Mouse (Mus musculus) hindbrain, postnatal 0 days (tissue): ENCODE results near the gene Cenpk. TPM values are rescaled to one million over a fixed set of nuclear protein-coding genes. Genes with fewer than 3 reads are reported as not detected.

Experiments used
- ATAC-seq: fragments of 200-750 bp; cut with Nextera tagmentation; 2 replicates; pipeline ENCODE4 v1.8.0; 2017; ENCODE audit warnings: mild to moderate bottlenecking, moderate TSS enrichment, moderate library complexity
- DNase-seq: peaks from one replicate; pipeline ENCODE4 v3.0.0-alpha.2; 2015; ENCODE audit warnings: low spot score
- H3K27ac ChIP-seq: fragments of 300-500 bp; sonication (generic); 2 replicates; pipeline ENCODE4 v1.5.1; 2014; ENCODE audit warnings: mild to moderate bottlenecking
- H3K27me3 ChIP-seq: fragments of 300-500 bp; sonication (generic); 2 replicates; pipeline ENCODE4 v1.6.1; 2014; ENCODE audit warnings: low read length, mixed read lengths; ENCODE audit not compliant: insufficient read depth
- H3K36me3 ChIP-seq: fragments of 300-500 bp; sonication (generic); 2 replicates; pipeline ENCODE4 v1.6.1; 2014; ENCODE audit warnings: low read length, mixed read lengths; ENCODE audit not compliant: insufficient read depth
- H3K4me1 ChIP-seq: fragments of 300-500 bp; sonication (generic); 2 replicates; pipeline ENCODE4 v1.6.1; 2014; ENCODE audit warnings: antibody characterized with exemption, low read length, mixed read lengths; ENCODE audit not compliant: insufficient read depth
- H3K4me2 ChIP-seq: fragments of 300-500 bp; sonication (generic); 2 replicates; pipeline ENCODE4 v1.6.1; 2014; ENCODE audit warnings: low read depth, mild to moderate bottlenecking, low read length, moderate library complexity, mixed read lengths
- H3K4me3 ChIP-seq: fragments of 300-500 bp; sonication (generic); 2 replicates; pipeline ENCODE4 v1.5.1; 2014; ENCODE audit warnings: low read length
- H3K9ac ChIP-seq: fragments of 300-500 bp; sonication (generic); replicated peaks from 2 replicates; pipeline ENCODE4 v1.6.1; 2014; ENCODE audit warnings: mild to moderate bottlenecking, low read length, moderate library complexity, mixed read lengths
- H3K9me3 ChIP-seq: fragments of 300-500 bp; sonication (generic); 2 replicates; pipeline ENCODE4 v1.6.1; 2016; ENCODE audit warnings: low read length, mixed read lengths
- CTCF ChIP-seq: IDR thresholded peaks from 2 replicates; pipeline ENCODE4 v1.5.1; 2016; ENCODE audit warnings: antibody characterized with exemption, control low read depth, low read depth
- WGBS: fragments of 180-500 bp; shearing (Covaris S2); extraction: QIAGEN DNeasy Blood & Tissue Kit; methylation state at CpG from one replicate; pipeline ENCODE4 v1.1.7; 2014; 5-methylcytosine and 5-hydroxymethylcytosine counted together
- polyA plus RNA-seq: library from polyadenylated mRNA; unstranded; fragments of >200 nt; fragmentation: Nextera tagmentation; extraction: Ambion mirVana; gene quantifications from 2 replicates; pipeline ENCODE4 v1.2.1, GENCODE M21; 2015
- total RNA-seq: library from RNA; depleted of rRNA; stranded (reverse); fragments of >200 nt; gene quantifications from 2 replicates; pipeline ENCODE4 v1.2.3, GENCODE M21; 2014

Gene Cenpk
- total and polyA plus RNA-seq, 2 experiments from 2014 or later, result 3.0 to 18.2 TPM

- peak overlapping the region; percentile 77; the same call in 1 of the 2 replicates for H3K9ac ChIP-seq
- ATAC-seq (no peak), DNase-seq (no peak)
- peak overlapping the region; percentile 81 for H3K4me3 ChIP-seq
- no peak overlapping the region for H3K27ac ChIP-seq
- no peaks in the 10 kb centered on the region for H3K9me3 ChIP-seq
- no peak for TF ChIP-seq CTCF
- 66% methylated on average over 3 of the region's 3 CpGs for WGBS
- no peaks in the 10 kb centered on the region for H3K36me3 ChIP-seq
- no peaks in the 10 kb centered on the region for H3K27me3 ChIP-seq
- H3K4me1 ChIP-seq, result peaks cover 8% of the 10 kb centered on the region
- H3K4me2 ChIP-seq, result peak overlapping the region; percentile 75
These were observed 933 bp upstream of the Cenpk start for GRCm38 (mm10) chr13:104227478-104227877.

DNA sequence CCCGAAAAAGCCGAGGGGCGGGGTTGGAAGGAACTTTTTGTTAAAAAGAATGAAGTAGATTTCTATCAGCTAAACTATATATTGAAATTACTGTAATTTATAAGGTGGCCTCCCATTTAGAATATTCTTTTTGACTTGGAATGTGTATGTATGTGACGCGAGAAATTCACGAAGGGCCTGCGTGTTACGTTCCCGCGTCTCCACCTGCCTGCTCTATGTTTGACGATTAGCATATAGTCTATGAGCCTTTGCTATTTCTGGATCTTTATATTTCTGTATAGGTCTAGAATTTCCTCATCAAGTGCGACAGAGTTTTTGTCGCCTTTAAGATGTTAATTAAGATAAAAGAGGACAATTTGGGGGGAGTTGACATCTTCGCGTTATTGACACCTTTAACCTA, 770 bp downstream of the Cenpk start:
- peaks cover 8% of the 10 kb centered on the region for H3K4me1 ChIP-seq
- H3K4me2 ChIP-seq, result peak overlapping the region; percentile 67
- WGBS, result 6% methylated on average over 15 of the region's 15 CpGs
- H3K27me3 ChIP-seq, result no peaks in the 10 kb centered on the region
- no peak for TF ChIP-seq CTCF
- peak; percentile 1 for DNase-seq
- H3K9me3 ChIP-seq, result no peaks in the 10 kb centered on the region
- 0 out of 2 replicates have a peak, but pooled peaks have one; percentile 22 for ATAC-seq
- peak overlapping the region; percentile 50; the same call in 1 of the 2 replicates for H3K9ac ChIP-seq
- peak overlapping the region; percentile 81 for H3K4me3 ChIP-seq
- H3K36me3 ChIP-seq, result no peaks in the 10 kb centered on the region
- peak overlapping the region; percentile 90; the same call in 1 of the 2 replicates for H3K27ac ChIP-seq

DNA sequence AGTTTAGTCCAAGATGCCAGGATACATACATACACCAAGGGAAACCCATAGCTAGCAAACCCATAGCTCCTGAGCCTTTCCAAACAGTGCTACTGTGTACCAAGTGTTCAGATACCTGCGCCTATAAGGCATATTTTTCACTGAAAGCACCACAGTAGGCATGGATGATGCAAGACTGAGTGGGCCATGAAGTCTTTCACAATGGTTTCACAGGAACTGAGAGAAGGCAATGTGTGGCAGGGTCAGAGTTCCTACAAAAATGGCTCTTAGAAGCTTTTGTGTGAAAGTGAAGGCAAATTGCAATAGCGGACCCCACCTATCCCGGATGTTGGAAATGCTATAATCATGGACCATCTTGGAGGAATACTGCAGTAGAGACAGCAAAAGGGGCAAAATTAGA, 30.6 kb downstream of the Cenpk start:
- Histone ChIP-seq H3K4me1 (no peaks in the 10 kb centered on the region), H3K36me3 (no peaks in the 10 kb centered on the region), H3K9ac (no peak overlapping the region), H3K4me2 (no peak overlapping the region), H3K27me3 (no peaks in the 10 kb centered on the region), H3K27ac (no peak overlapping the region), H3K4me3 (no peak overlapping the region), H3K9me3 (no peaks in the 10 kb centered on the region)
- no peak for TF ChIP-seq CTCF
- ATAC-seq, result no peak
- no peak for DNase-seq
- 94% methylated on average over 3 of the region's 3 CpGs for WGBS

DNA sequence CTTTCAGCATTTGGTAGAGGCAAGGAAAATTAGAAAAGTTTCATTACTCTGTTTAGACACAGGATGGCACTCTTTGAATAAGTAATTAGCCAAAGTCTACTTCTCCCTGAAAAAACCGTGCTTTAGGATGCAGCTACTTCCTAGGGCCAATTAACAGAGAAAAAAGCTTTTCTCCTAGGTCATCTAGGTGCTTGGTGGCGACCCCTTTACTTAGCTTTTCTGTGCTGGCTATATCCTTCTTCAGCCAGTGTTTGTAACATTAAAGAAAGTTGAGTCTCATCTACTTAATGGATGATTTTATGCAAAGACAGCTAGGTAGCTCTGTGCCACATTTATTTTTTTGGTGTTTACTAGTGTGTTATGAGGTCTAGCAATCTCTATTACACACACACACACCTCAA, 56.6 kb downstream of the Cenpk start:
- TF ChIP-seq CTCF, result peak; percentile 67
- peak; percentile 60 for ATAC-seq
- DNase-seq, result peak; percentile 76
- Histone ChIP-seq H3K27ac (peak overlapping the region; percentile 64), H3K9me3 (no peaks in the 10 kb centered on the region), H3K4me2 (peak overlapping the region; percentile 77), H3K27me3 (no peaks in the 10 kb centered on the region), H3K4me3 (peak overlapping the region; percentile 40; the same call in 1 of the 2 replicates), H3K36me3 (no peaks in the 10 kb centered on the region), H3K4me1 (peaks cover 3% of the 10 kb centered on the region; the same call in 1 of the 2 replicates), H3K9ac (no peak overlapping the region)
- 5% methylated on average over 2 of the region's 2 CpGs for WGBS

- TF ChIP-seq CTCF, result no peak
- Histone ChIP-seq H3K9me3 (no peaks in the 10 kb centered on the region), H3K36me3 (no peaks in the 10 kb centered on the region), H3K27ac (peak overlapping the region; percentile 64), H3K4me2 (peak overlapping the region; percentile 77), H3K4me1 (peaks cover 3% of the 10 kb centered on the region; the same call in 1 of the 2 replicates), H3K4me3 (peak overlapping the region; percentile 40), H3K27me3 (no peaks in the 10 kb centered on the region), H3K9ac (peak overlapping the region; percentile 18)
- ATAC-seq (no peak), DNase-seq (peak; percentile 52)
- WGBS, result under 1% methylated on average over 10 of the region's 10 CpGs
These were observed 57.4 kb downstream of the Cenpk start for GRCm38 (mm10) chr13:104285737-104286311.

- DNase-seq, result peak; percentile 13
These were observed 57.9 kb downstream of the Cenpk start for GRCm38 (mm10) chr13:104286336-104286735.

GRCm38 (mm10) chr13:104286897-104287309, 58.5 kb downstream of the Cenpk start:
- Histone ChIP-seq H3K36me3 (no peaks in the 10 kb centered on the region), H3K9ac (peak overlapping the region; percentile 48; the same call in 1 of the 2 replicates), H3K9me3 (no peaks in the 10 kb centered on the region), H3K4me1 (peaks cover 3% of the 10 kb centered on the region; the same call in 1 of the 2 replicates), H3K27ac (peak overlapping the region; percentile 64), H3K4me3 (peak overlapping the region; percentile 40), H3K27me3 (no peaks in the 10 kb centered on the region), H3K4me2 (peak overlapping the region; percentile 77)
- peak; percentile 97 for DNase-seq
- ATAC-seq, result peak; percentile 97
- TF ChIP-seq CTCF, result no peak
- WGBS, result 0% methylated on average over 10 of the region's 10 CpGs

More at GRCm38 (mm10) chr13:104286336-104286735, 57.9 kb downstream of the Cenpk start:
- H3K4me2 ChIP-seq, result peak overlapping the region; percentile 77
- H3K9ac ChIP-seq, result peak overlapping the region; percentile 18
- H3K36me3 ChIP-seq, result no peaks in the 10 kb centered on the region
- 1% methylated on average over 4 of the region's 4 CpGs for WGBS
- H3K27ac ChIP-seq, result peak overlapping the region; percentile 64
- peaks cover 3% of the 10 kb centered on the region; the same call in 1 of the 2 replicates for H3K4me1 ChIP-seq
- no peaks in the 10 kb centered on the region for H3K27me3 ChIP-seq
- no peak for TF ChIP-seq CTCF
- no peak for ATAC-seq
- H3K4me3 ChIP-seq, result peak overlapping the region; percentile 40
- no peaks in the 10 kb centered on the region for H3K9me3 ChIP-seq
